Mouse (Mus musculus) lung, embryonic 16.5 days (tissue): ENCODE results near the gene Slc36a1. TPM values are rescaled to one million over a fixed set of nuclear protein-coding genes. Genes with fewer than 3 reads are reported as not detected.

ENCODE experiments used
- ATAC-seq: fragments of 200-750 bp; cut with Nextera tagmentation; 2 replicates; pipeline ENCODE4 v1.8.0; 2017; ENCODE audit warnings: low read depth, mild to moderate bottlenecking, moderate library complexity
- H3K27ac ChIP-seq: fragments of 300-500 bp; sonication (generic); 2 replicates; pipeline ENCODE4 v1.5.1; 2014; ENCODE audit warnings: mild to moderate bottlenecking, control low read depth, low read length
- H3K27me3 ChIP-seq: fragments of 300-500 bp; sonication (generic); 2 replicates; pipeline ENCODE4 v1.6.1; 2014; ENCODE audit warnings: low read depth, low read length, mixed read lengths; ENCODE audit not compliant: control insufficient read depth, insufficient read depth
- H3K36me3 ChIP-seq: fragments of 300-500 bp; sonication (generic); 2 replicates; pipeline ENCODE4 v1.6.1; 2014; ENCODE audit warnings: low read length; ENCODE audit not compliant: control insufficient read depth, insufficient read depth
- H3K4me1 ChIP-seq: fragments of 300-500 bp; sonication (generic); replicated peaks from 2 replicates; pipeline ENCODE4 v1.6.1; 2014; ENCODE audit warnings: low read length, mixed read lengths; ENCODE audit not compliant: control insufficient read depth, insufficient read depth
- H3K4me2 ChIP-seq: fragments of 300-500 bp; sonication (generic); 2 replicates; pipeline ENCODE4 v1.6.1; 2014; ENCODE audit warnings: low read depth, low read length, control low read depth
- H3K4me3 ChIP-seq: fragments of 300-500 bp; sonication (generic); 2 replicates; pipeline ENCODE4 v1.5.1; 2014; ENCODE audit warnings: mild to moderate bottlenecking, low read length, control low read depth
- H3K9ac ChIP-seq: fragments of 300-500 bp; sonication (generic); 2 replicates; pipeline ENCODE4 v1.6.1; 2014; ENCODE audit warnings: low read length, control low read depth
- H3K9me3 ChIP-seq: fragments of 300-500 bp; sonication (generic); 2 replicates; pipeline ENCODE4 v1.6.1; 2016; ENCODE audit warnings: low read length; ENCODE audit not compliant: control insufficient read depth
- WGBS: fragments of 180-500 bp; shearing (Covaris S2); extraction: QIAGEN DNeasy Blood & Tissue Kit; methylation state at CpG from one replicate; pipeline ENCODE4 v1.1.7; 2014; 5-methylcytosine and 5-hydroxymethylcytosine counted together
- polyA plus RNA-seq: library from polyadenylated mRNA; unstranded; fragments of >200 nt; fragmentation: Nextera tagmentation; extraction: Ambion mirVana; gene quantifications from 2 replicates; pipeline ENCODE4 v1.2.1, GENCODE M21; 2015

Gene Slc36a1
- polyA plus RNA-seq, 1 experiment from 2014 or later, result 2.2 TPM

DNA sequence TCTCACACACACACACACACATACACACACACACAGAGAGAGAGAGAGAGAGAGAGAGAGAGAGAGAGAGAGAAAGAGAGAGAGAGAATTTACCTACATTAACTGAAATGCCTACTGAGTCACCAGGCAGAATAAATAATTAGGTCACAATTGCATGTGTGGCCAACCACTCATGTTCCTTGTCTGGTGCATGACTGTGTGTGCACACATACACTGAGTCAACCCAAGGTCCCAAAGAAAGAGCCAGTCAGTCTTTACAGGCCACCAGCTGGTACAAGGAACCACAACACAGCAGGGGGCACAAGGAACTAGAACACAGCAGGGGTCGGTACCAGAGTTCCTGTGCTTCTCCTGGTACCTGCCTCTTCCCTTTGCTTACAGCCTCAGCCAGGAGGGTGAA lies 32.7 kb downstream of the Slc36a1 start:
- Histone ChIP-seq H3K4me1 (no peaks in the 10 kb centered on the region), H3K9me3 (no peaks in the 10 kb centered on the region), H3K27ac (no peak overlapping the region), H3K27me3 (no peaks in the 10 kb centered on the region), H3K4me3 (no peak overlapping the region), H3K4me2 (no peak overlapping the region), H3K36me3 (peaks cover 2% of the 10 kb centered on the region), H3K9ac (no peak overlapping the region)
- WGBS, result 69% methylated on average over 1 of the region's 1 CpGs
- no peak for ATAC-seq

DNA sequence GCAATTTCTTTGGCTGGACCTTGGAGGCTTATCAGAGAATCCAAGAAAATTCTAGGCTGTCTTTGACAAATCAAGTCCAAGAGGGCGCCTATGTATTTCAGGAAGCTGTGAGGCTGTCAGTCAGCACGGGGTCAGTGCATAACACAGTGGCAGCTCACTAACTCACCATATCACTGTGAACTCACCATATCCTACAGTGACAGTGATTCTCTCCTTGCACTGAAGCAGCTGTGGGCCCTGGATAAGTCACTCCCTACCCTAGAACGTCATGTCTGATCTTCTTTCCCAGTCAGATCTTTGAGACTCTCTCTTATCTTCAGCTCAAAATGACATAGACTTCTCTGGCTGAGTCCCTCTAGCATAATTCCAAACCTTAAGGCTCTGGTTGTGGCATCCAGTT lies 35.3 kb downstream of the Slc36a1 start:
- Histone ChIP-seq H3K27ac (no peak overlapping the region), H3K27me3 (no peaks in the 10 kb centered on the region), H3K4me1 (no peaks in the 10 kb centered on the region), H3K4me3 (no peak overlapping the region), H3K9ac (no peak overlapping the region), H3K9me3 (no peaks in the 10 kb centered on the region), H3K4me2 (no peak overlapping the region), H3K36me3 (no peaks in the 10 kb centered on the region)
- no peak for ATAC-seq
- 54% methylated on average over 3 of the region's 3 CpGs for WGBS

DNA sequence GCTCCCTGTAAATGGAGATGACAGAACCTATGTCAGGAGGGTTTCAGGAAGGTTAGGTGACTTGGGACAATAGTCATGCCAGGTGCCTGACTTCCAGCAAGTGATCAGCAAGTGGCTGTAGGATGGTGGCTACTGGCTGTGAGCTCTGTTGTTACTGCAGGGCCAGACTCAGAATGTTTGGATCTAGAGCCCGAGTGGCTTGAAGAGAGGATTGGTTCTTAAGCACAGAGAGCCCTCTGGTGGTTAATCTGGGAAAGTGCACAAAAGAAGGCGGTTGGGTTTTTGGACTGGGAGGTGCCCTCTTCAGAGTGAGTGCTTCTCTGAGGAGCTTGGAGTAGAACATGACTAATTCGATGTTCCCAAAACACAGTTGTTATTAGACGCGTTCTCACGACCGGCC lies 36.4 kb downstream of the Slc36a1 start:
- no peak overlapping the region for H3K4me3 ChIP-seq
- no peaks in the 10 kb centered on the region for H3K36me3 ChIP-seq
- 55% methylated on average over 7 of the region's 7 CpGs for whole genome bisulfite sequencing
- H3K4me2 ChIP-seq, result no peak overlapping the region
- ATAC-seq, result peak; percentile 59; the same call in 1 of the 2 replicates
- no peaks in the 10 kb centered on the region for H3K9me3 ChIP-seq
- H3K4me1 ChIP-seq, result no peaks in the 10 kb centered on the region
- H3K9ac ChIP-seq, result no peak overlapping the region
- no peak overlapping the region for H3K27ac ChIP-seq
- H3K27me3 ChIP-seq, result no peaks in the 10 kb centered on the region

DNA sequence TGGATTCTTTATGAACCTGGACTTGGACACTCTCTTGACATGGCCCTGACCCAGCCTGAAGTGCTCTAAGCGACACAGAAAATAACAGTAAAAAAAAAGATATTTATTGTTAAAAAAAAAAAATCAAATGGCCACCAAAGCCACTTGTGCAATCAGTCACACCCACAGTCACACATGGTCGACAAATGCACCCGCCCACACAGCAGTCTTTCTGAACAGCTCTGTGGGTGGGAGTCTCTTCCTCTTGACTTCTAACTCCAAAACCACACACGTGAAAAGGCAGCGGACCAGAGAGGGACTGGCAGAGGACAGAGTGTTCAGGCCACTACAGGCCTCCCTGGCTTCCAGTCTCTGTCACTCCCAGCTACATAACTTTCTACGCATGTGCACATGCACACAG lies 46.4 kb downstream of the Slc36a1 start:
- Histone ChIP-seq H3K27ac (no peak overlapping the region), H3K4me3 (no peak overlapping the region), H3K4me1 (no peaks in the 10 kb centered on the region), H3K4me2 (no peak overlapping the region), H3K27me3 (no peaks in the 10 kb centered on the region), H3K9me3 (no peaks in the 10 kb centered on the region), H3K36me3 (no peaks in the 10 kb centered on the region), H3K9ac (no peak overlapping the region)
- WGBS, result 65% methylated on average over 6 of the region's 6 CpGs
- no peak for ATAC-seq

DNA sequence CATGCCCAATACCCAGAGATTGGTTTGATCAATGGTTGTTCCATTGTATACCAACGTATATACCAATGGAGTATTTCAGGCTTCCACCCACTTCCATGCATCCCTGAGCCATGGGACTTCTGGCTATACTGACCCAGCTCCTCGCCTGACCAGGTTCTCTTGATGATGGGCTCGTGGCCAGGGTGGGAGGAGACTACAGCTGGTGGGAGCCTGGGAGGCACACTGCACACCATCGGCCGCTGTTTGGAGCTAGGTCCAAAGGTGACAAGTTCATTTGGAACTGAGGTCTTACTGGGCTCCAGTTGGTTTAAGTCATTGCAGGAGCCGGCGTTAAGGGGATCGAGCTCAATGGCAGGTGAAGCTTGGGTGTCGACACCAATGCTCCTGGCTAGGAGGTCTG lies 49.2 kb downstream of the Slc36a1 start:
- Histone ChIP-seq H3K4me2 (no peak overlapping the region), H3K27me3 (no peaks in the 10 kb centered on the region), H3K36me3 (no peaks in the 10 kb centered on the region), H3K27ac (no peak overlapping the region), H3K4me3 (no peak overlapping the region), H3K9me3 (no peaks in the 10 kb centered on the region), H3K4me1 (no peaks in the 10 kb centered on the region), H3K9ac (no peak overlapping the region)
- ATAC-seq, result no peak
- whole genome bisulfite sequencing, result 81% methylated on average over 9 of the region's 9 CpGs

DNA sequence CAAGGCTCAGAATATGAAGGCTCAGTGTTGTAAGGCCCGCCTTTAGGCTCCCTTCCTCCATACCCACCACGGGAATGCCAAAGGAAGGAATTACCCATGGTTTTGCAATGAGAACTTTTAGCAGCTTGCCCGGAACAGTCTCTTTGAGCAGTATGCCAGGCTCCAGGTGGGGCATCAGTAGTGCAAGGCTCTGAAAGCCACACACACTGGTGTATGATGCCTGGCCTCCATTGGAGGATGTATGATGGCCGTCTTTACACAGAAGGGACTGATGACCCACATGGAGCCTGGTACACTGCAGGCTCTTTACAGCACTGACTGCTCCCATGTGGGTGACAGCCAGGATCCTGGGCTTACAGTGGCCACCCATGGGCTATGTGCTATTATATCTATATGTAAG lies 57.0 kb downstream of the Slc36a1 start:
- Histone ChIP-seq H3K27ac (no peak overlapping the region), H3K9ac (no peak overlapping the region), H3K4me3 (no peak overlapping the region), H3K36me3 (no peaks in the 10 kb centered on the region), H3K27me3 (no peaks in the 10 kb centered on the region), H3K9me3 (no peaks in the 10 kb centered on the region), H3K4me2 (no peak overlapping the region), H3K4me1 (no peaks in the 10 kb centered on the region)
- no peak for ATAC-seq
- WGBS, result 82% methylated on average over 4 of the region's 4 CpGs

DNA sequence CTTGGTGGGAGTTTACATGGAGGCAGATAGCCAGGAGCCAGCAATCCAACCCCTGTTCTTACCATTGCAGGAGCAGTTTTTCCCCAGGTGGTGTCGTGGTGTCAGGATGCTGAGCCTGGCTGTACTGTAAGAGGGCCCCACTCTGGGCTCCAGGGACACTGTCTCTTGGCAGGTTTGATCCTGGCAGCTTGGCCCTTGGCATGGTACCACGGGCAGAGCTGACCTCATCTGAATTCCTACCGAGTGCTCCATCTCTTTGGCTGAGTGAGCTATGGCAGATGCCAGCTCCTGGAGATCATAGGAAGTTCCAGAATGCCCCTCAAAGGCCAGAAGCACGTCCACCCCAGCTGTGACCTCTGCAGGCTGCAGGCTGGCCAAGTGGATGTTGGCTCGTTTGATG lies 57.9 kb downstream of the Slc36a1 start:
- H3K4me2 ChIP-seq, result no peak overlapping the region
- no peak overlapping the region for H3K27ac ChIP-seq
- 64% methylated on average over 5 of the region's 5 CpGs for WGBS
- H3K9ac ChIP-seq, result no peak overlapping the region
- no peaks in the 10 kb centered on the region for H3K9me3 ChIP-seq
- no peak overlapping the region for H3K4me3 ChIP-seq
- H3K4me1 ChIP-seq, result no peaks in the 10 kb centered on the region
- H3K27me3 ChIP-seq, result no peaks in the 10 kb centered on the region
- no peak for ATAC-seq
- H3K36me3 ChIP-seq, result no peaks in the 10 kb centered on the region

DNA sequence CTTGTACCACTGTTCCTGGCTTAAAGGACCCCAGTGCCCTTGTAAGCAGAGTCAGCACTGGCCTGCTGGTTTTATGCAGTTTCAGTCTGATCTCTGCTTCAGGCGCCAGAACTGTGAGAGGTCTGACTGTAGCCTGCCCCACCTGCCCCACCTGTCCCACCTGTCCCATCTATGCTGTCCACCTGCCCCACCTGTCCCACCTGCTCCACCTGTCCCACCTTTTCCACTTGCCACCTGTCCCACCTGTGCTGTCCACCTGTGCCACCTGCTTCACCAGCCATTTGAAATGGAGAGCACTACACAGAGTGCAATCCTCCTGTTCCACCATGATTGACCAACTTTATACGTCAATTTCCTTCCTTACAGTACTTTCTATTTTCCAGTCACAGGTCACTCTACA lies 60.2 kb downstream of the Slc36a1 start:
- Histone ChIP-seq H3K4me3 (no peak overlapping the region), H3K9me3 (no peaks in the 10 kb centered on the region), H3K9ac (no peak overlapping the region), H3K4me1 (no peaks in the 10 kb centered on the region), H3K27ac (no peak overlapping the region), H3K36me3 (no peaks in the 10 kb centered on the region), H3K4me2 (no peak overlapping the region), H3K27me3 (no peaks in the 10 kb centered on the region)
- 60% methylated on average over 2 of the region's 2 CpGs for WGBS
- ATAC-seq, result no peak

DNA sequence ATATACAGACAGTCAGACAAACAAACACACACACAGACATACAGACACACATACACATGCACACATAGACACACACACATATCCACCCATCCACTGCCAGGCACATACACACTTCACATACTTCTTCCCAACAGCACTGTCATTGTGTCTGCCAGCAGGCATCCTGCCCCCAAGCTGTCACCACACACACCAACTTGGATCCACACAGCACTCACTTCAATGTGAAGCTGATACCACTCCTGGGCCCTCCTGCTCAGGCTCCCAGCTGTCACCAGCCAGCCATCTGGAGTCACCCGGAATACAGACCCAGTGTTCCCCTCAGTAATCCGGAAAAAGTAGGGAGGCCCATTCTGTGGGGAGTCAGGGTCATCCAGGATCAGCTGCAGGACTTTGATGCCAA lies 61.5 kb downstream of the Slc36a1 start:
- no peak overlapping the region for H3K4me2 ChIP-seq
- H3K4me1 ChIP-seq, result no peaks in the 10 kb centered on the region
- H3K27me3 ChIP-seq, result no peaks in the 10 kb centered on the region
- WGBS, result 48% methylated on average over 2 of the region's 2 CpGs
- H3K27ac ChIP-seq, result no peak overlapping the region
- no peak overlapping the region for H3K4me3 ChIP-seq
- ATAC-seq, result no peak
- no peak overlapping the region for H3K9ac ChIP-seq
- no peaks in the 10 kb centered on the region for H3K9me3 ChIP-seq
- no peaks in the 10 kb centered on the region for H3K36me3 ChIP-seq

DNA sequence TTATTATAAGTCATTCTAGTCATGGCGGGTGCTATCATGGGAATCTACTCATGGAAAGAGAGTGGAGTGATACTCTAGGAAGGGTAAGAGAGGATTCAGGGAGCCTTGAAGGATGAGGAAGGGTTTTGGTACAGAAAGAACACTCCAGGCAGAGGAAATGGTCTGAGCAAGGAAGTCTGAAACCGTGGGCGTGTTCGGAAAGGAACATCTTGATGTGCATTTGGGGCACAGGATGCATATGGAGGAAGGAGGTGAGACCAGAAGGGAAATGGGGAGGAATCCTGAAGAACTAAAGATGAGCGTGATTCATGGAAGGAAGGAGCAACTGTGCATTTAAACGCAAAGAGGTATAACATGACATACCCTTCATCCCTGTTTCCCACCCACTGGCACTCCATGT lies 64.4 kb downstream of the Slc36a1 start:
- Histone ChIP-seq H3K27ac (no peak overlapping the region), H3K4me2 (no peak overlapping the region), H3K4me1 (no peaks in the 10 kb centered on the region), H3K9ac (no peak overlapping the region), H3K9me3 (no peaks in the 10 kb centered on the region), H3K36me3 (no peaks in the 10 kb centered on the region), H3K27me3 (no peaks in the 10 kb centered on the region), H3K4me3 (no peak overlapping the region)
- no peak for ATAC-seq
- 78% methylated on average over 6 of the region's 6 CpGs for WGBS
